Mouse (Mus musculus) urinary bladder, postnatal 14 days (tissue): ENCODE results near the gene Wars2.

Experiments
- DNase-seq: peaks from one replicate; pipeline ENCODE4 v3.0.0; 2021; ENCODE audit warnings: low spot score

Gene Wars2

DNA sequence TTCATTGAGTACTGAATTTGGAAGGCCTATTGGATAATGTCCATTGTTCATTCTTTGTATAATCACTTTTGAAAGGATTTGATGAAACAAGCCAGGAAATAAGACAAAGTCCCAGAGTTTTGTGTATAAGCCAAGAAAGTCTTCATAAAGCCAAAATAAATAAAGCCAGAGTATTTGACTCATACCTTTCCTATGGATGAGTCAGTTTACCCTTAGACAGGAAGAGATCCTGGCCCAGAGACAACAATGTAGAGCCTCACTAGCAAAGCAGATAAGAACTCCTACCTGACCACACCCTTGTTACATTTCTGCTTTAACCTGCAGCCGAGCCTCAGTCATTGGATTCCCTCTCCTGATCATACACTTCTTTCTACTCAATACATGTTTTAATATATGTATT is 47.2 kb downstream of the Wars2 start:
- no peak for DNase-seq

DNA sequence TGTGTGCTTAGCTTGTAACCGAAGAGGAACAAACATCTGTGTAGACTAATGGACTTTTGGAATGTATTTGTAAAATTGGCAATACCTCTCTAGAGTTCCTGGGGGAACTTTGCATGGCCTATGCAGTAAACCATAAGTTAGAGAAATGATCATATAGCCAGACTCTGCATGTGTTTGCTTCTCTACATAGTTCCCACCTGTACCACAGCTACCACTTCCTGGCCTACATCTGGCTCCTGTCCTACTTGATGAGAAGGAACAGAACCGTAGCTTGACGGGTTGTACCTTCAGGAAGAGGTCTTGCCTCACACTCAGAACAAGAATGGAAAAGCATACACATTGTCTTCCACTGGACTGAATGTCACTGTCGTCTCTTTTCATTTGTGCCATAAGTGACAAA is 52.7 kb downstream of the Wars2 start:
- DNase-seq = no peak

DNA sequence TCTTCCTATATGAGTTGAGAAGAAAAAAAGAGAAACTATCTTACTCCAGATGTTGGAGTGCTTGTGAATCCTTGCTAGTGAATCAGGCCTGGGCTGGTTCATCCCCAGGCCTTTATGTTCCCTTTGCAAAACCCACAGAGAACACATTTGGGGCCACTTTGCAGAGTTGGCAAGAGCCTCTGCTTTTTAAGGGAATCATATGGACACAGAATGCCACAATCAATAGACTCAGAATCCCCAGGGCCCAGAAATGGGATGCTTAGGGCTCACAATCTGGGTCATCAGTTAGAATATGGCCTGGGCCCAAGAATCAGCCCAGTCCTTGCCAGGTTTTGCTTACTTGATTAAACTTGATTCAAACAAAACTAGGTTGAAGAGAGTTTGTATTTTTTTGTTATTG is 62.5 kb downstream of the Wars2 start:
- no peak for DNase-seq

DNA sequence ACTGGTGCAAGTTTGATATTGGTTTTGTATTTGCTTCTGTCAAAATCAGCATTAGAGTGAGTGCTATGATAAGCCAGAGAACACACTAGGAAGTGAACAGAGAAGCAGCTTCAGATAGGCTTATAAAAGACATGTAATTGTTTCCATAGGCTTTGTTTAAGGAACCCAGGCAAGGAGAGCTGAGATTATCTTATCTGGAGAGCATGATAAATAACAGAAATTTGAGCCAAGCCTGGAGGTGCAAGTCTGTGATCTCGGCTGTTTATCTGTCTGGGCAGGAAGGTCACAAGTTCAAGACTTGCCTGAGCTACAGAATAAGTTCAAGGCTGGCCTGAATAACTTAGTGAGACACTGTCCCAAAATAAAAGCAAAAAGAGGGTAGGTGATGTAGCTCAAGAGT is 67.5 kb downstream of the Wars2 start:
- DNase-seq = no peak

DNA sequence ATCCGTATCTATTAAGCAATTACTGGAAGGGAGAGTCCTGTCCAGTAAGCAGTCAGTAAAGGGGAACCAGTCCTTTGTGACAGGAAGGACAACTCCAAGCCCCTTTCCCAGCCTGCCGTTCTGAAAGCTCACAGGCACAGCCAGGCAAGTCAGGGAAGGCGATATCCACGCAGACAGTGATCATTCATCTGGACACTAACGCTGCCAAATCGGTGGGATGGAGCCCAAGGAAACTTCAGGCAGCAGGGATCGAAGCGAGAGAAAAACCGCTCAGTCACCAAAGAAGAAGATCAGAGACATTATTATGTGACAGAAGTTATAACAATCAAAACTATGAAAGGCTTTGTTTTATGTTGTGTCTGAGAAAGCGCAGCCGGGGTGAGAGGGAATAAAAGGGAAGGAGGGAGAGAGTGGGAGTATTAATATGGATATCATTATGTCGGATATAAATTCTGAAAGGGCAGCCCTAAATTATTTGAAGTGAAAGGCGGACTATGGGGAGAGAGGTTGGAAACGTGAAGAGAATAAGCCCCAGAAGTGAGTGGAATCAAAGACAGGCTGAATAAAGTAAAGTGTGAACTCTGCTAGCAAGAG is 70.3 kb downstream of the Wars2 start:
- no peak for DNase-seq

DNA sequence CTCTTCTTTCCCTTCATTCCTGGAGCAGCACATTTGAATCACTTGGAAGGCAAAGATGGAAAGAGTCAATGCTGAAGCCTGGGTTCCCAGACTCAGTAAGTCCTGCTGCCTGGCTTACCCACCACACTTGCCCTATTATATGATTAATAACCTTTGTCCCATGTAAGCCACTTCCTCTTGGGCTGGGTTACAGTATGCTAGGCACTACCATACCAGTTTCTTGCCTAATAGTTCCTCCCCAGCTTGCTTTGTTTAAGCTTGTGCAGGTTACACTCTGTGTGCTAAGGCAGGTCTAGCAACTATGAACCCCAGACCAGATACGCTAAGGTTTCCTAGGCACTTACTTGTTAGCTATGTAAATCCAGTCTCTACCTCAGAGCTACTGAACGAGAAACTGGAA is 86.9 kb downstream of the Wars2 start:
- DNase-seq = no peak

DNA sequence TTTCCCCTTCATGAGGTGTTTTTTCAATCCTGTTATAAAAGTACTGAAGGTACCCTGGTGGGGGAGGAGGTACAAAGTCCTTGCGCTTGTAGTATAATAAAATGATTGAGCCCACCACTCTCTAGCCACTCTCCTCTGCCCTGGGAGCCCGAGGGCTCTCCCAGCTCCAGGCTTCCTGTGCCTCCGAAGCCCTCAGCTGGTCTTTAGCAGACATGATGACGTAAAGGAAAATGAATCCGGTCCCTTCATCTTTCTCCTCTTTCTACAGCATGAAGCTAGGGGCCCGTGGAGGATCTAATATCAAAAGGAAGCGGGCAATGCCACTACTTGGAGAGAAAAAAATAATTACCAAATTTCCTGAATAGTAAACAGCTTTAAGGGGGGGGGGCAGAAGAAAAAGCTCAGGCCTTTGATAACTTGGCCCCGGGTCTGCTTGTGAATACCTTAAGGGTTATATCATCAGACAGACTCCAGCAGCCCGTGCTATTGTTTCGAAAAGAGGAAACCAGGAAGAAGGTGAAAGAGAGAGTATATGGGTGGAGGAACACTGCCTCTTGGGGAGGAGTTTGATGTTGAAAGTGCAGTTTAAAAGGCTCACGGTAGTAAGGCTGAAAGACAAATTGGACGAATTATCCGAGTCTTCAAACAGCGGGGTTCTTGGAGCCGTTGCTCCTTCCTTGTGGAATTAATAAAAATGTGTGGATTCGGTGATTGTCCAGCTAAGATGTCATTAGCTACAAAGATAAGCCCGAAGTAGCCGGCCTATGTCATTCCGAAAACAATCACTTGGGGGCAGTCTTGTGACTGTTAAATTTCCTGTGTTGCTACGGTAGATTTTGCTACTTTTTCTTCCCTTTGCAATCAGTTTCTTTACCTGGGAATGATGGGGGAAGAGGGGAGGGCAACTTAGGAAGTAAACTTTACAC is 92.8 kb downstream of the Wars2 start:
- peak; percentile 45 for DNase-seq

DNA sequence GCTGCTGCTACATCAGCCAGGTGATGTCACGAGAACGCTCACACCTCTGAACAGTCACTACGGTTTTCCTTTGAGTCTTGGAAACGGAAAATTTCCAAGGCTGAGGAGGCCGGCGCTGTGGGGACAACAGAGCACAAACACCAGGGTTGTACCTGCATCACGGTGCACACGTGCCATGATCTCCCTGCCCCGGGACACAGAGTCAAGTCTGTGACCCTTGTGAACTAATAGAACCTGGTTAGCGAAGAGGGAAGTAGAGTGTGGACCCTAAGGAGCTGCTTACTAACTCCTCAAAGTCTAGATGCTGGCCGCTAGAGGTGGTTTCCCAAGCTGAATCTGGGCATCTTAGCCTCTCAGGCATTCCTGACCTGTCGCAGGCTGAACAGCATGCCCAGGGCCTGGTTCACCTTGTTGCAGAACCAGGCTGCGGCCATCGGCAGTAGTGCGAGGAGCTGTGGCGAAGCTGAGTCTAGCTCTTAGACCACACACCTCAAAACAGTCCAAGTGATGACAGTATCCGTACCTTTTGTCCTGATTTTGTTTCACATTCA is 93.5 kb downstream of the Wars2 start:
- DNase-seq = no peak

DNA sequence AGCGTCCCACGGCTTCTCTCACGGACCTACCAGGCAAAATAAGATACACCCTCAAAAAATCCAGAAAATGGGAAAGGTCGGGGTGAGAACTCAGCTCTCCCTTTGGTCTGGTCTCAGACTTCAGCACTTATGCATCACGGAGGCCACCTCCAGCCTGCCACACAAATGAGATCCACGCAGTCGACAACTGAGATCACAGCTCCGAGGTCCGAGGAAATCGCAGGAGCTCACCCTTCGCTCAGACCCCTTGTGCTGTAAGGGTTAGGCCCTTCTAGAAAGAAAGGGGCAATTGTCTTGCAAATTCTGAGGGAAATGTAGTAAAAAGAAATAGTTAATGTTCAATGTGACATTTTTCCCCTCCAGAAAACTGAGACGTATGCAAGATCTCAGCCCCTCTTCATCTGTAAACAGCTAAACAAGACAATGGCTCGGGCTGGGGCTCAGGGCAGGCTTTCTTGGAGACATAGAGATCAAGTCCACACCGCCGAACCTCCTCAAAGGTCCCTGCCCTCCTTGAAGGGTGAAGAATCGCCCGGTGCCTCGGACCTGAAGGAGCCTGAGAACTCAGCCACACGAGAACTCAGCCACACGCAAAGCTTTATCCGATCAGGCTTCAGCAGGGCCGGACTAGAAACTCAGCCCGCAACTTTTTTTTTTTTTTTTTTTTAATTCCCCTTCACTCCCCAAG is 94.4 kb downstream of the Wars2 start:
- DNase-seq = no peak

DNA sequence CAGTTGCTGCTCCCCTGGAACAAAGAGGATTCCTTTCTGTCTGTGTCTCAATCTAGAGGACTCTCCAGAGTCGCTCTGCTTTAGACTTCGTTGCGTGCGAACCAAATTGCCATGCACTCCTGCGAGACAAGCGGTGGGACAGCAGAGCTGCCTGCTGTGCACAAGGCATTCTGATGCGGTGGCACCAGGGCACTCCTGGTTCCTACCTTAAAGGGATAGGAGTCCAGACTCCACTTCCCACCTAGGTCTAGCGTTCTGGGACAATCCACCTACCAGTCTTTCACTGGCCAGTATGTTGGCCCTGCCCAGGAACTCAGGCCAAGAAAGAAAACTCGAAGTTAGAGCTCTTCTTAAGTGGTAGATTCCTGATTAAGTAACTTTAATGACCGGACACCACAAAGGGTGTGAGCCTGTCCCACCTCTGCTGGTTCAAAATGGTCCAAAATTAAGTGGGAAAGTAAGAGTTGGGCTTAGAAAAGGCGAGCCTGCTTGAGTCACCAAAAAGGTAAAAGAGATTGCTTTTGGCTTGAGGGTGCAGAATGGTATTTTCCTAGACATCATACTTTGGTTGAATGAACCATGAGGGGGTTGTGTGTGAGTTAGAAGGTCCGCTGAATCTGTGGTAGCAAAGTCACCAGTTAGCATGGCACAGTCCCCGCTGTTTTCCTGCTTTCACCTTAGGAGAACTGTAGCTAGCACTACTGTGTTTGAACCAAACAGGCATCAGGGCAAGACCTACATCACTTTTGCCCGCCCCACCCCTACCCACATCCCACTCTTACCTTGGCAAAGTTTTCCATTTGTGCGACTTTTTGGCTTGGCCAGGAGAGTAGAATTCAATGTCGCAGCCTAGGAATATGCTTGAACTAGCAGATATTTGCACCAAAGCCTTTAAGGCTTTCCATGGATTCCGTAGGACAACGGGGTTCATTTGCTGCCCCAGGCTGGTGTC is 95.2 kb downstream of the Wars2 start:
- no peak for DNase-seq

DNA sequence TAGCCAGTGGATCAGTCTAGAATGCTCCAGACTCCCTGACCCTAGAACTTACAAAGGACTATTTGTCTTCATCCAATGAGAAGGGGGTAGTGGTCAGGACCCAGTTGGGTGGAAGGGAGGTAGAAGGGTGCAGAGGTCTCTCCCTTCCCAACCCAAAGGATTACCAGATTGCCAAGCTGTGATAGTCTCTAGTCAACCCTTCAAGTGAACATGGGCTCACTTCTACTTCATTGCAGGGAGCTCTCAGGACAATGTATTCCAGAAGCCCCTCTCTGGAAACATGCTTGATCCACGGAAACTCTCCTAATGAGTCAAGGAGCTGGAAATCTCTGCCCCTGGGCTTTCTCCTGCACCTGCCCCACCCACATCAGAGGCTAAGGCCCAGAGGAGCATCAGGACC is 97.8 kb downstream of the Wars2 start:
- DNase-seq = no peak

DNA sequence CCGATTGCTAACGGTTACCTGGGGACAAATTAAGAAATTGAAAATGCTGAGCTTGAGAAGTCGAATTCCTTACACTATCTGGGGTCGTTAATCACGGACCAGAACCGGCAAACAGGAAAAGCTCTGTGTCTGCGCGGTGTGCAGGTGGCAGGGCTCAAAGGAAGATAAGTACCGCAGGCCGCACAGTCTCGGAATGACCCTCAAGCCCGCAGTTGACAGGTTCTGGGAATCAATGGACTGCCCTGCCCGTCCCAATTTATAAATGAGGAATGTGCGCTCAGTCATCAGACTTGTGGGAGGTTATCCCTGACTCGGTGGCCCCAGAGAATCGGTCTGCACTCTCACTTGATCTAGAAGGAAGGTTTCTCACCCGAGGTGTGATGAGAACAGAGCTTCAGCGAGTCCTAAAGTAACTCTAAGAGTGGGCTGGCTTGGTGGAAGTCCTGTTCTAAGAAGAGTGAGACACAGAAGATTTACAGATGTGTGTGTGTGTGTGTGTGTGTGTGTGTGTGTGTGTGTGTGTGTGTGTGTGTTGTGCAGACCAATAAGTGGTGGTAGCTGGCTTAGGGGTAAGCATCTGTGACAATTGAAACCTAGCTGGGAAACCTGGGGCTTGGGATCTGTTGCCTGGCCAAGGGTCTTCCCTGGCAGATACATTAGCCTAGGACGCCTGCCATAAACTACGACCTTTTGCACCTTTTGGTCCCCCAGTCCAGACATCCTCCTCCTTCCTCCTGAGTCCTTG is 98.6 kb downstream of the Wars2 start:
- no peak for DNase-seq

DNA sequence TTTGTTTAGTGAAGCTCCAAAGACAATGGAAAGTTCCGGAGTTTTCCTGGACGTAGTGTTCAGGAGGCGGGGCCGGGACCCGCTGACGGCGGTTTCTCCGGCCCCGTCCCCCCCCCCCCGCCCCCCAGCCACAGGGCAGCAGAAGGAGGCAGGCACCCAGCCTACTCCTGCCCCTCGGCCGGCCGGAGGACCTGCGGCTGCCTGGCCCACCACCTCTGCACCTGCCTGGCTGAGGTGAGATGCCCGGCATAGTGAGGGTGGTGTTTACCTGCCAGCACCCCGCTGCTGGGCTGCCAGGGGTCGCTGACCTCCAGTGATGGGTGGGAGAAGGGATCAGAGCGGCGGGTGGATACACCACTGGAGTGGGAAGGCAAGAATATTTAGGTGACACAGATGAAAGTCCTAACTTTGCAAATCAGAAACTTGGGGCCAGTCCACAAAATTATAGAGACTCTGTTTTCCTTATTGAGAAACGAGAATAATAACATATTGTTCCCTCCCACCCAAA is 99.4 kb downstream of the Wars2 start, which contains the start of gene Tbx15:
Tbx15 (plus strand) TSS at position 169 of the 508 bp plus-strand sequence.
- DNase-seq = no peak

DNA sequence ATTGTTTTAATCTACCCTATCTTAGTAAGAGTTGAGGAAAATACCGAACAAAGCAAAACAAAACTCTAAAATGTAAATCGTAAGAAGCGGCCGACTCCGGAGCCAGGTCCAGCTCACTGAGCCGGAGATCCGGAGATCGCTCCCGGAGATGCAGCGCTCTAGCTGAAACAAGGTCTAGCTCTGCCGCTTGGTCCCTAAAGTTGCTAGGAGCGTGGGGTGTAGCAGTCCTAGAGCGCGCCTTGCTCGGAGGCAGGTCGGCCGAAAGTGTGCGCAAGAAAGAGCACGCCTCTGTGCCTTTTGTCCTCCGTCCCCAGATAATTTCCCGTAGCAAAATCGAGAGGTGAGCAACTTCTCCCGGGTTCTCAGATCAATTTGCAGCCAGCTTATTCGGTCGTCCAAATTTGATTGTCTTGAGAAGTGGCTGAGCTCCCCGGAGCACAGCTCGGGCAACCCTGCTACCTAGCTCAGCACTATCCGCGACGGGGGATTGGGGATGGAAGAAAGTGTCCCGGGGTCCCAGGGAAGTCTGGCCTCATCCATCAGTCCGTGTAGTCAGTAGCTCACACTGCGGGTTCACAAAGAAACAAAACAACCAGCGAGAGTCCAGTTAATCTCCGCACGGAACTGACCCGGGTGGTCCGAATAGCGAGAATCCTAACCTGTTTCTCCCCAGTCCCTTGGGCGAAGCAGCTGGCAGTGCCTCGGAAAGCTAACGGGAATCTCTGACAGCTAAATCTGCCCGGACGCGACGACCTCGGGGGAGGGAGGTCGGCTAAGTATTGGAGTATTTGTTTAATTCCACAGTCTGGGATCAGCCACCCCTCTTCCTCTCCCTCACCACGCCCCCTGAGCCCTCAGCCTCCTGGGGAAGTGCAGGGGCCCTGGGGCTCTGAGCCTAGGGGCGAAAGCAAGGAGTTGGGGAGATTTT is 100.2 kb downstream of the Wars2 start:
- DNase-seq = no peak

DNA sequence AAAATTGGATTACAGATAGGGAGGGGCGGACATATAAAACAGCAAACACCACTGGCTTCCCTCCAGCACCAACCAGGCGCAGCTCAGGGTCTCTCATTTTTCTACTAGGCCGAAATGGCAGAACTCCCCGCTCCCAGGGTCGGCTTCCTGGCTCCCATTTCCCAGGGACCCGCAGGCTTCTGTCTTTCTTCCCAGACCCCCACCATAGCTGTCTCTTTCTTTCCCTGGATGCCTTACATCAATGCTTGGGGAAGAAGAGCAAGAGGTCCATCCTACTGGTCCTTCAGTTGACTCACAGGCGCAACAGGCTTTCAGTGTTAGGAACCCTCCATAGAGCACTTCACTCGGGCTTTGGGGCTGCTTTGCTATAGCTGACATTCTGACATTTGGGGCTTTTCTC is 101.6 kb downstream of the Wars2 start:
- no peak for DNase-seq

DNA sequence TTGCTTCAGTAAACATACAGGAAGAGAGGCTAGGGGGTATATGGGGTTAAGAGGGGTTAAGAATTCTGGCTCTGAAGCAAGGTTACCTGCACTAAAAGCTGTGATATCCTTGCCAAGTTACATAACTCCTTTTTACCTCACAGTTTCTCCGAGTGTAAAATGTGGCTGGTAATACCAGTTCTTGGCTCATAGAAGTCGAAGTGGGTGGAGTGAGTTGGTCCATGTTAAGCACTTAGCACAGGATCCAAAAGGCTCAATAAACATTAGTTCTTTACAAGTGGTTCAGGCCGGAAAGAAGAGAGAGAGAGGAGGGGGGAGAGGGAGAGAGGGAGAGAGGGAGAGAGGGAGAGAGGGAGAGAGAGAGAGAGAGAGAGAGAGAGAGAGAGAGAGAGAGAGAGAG is 104.5 kb downstream of the Wars2 start:
- no peak for DNase-seq

DNA sequence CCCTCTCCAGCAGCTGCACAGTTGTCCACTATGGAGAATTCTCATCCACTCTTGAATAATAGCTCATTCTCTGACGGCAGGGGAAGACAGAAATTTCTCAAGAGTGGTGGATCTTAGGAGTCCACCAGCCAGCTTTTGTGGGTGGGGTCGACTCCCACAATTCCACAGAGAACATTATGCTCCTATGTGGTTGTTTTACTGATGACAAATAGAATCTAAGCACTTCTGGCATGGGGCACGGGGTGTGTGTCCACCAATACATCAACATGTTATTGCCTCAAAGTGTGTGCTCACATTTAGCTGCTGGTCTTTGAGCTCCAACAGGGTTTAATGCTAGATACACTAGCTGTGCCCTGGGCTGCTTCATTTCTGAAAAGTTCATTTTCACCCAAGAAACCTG is 105.8 kb downstream of the Wars2 start:
- no peak for DNase-seq

DNA sequence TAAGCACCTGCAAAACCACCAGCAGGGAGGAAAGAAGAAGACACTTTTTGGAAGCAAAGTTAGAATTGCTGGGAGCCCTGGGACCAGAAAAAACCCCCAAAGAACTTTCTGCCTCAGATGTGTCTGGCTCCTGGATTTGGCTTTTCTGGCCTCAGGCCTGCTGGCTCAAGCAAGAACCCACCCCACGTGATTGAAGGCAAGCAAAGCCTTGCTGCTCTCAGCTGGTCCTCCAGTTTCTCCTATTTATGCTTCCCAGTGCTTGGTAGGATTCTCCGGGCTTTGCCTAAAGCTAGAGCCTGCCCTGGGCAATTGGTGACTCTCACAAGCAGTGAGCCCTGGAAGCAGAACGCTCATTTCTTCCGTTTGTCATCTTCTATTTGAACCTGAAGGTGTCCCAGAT is 106.7 kb downstream of the Wars2 start:
- DNase-seq = no peak

DNA sequence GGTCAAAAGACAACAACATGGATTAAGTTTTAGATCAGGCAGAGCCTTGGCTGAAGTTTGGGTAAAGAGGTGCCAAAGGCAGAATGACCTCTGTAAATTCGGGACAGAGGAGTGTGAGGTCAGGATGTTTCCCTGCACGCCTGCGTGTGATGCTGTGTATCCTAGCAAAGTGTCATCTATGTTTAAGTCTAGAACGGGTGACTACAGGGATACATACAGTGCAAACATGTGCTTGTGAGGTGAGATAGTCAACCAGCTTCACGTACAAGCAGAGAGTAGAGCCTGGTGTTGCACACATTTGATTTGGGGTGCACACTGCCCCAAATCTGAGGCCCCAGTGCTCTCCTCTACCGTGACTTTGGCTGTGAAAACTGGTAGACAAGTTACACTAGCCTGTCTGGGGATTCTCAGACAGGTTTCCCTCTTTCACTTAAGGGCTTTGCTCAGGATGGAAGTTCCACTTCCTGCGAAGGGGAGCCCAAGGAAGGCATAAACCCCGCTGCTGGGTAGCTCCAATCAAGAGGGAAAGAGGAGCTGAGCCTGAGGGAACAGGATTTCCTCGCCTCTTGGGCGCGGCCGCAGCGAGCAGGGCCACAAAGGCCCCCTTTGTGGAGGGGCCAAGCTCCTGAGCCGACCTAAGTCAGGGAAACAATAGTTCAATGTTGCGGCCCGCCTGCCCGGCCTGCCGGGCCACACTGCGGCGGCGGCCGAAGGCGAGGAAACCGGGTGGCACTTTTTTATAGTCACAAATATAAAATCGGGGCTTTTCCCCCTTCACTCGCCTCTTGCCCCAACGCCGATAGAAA is 107.3 kb downstream of the Wars2 start:
- no peak for DNase-seq
